ENCODE assay signal across 20 mouse cellular contexts in the genomic region with DNA sequence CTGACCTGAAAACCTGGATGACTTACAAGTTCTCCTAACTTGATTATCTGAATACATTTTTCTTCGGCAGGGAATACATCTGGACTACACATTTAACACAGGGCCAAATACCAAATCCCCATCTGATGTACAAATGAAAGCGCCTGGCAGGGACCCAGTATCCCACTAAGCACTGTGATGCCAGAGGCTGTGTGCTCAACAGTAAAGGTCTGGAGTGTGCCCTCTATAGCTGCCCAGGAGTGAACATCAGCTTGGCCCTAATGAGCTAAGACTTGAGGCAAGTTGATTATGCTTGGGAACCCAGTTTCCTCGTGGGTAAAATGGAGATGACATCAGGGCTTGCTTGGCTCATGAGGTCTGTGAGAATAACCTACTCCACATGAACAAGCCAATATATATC. TPM values are rescaled to one million over a fixed set of nuclear protein-coding genes. Genes with fewer than 3 reads are reported as not detected.
DNase-seq lines count a peak whose midpoint lies in the region; TF ChIP-seq lines count a peak whose summit lies in the region.
"Had no signal": no experiment of that assay in that cellular context is flagged by ENCODE, and none has a peak within 500 bp of the region (broad histone marks: within the 10 kb centered on the region; RNA-seq: fewer than 3 reads in every experiment).

No protein-coding gene starts in this region.

- peaks cover 58% of the 10 kb centered on the region for H3K4me1 ChIP-seq in cerebellum, adult 2 months (ENCODE audit: control insufficient read depth, insufficient read depth, low read length)

- no peak for TF ChIP-seq CTCF in cerebellum, adult 2 months (IDR thresholded peaks at IDR 0.05; ENCODE audit: borderline replicate concordance, insufficient read depth, low read depth, low read length)

- WGBS in cerebellum, adult 2 months, result 21% methylated on average over 3 of the region's 3 CpGs

- intact Hi-C loops in left cerebral cortex, postnatal 4 days (cut with DNase I), result no loop called here
- intact Hi-C loops in left cerebral cortex, postnatal 14 days (cut with DNase I), result no loop called here

- TF ChIP-seq POLR2A in cerebellum, adult 2 months (IDR thresholded peaks at IDR 0.05; ENCODE audit: borderline replicate concordance, insufficient read depth, low read length), result no peak

- DNase-seq in cerebellum, adult 2 months, result peak in 1 of 2 experiments; percentile 36
- no peak for DNase-seq in cerebellum, postnatal 4 days (ENCODE audit: low spot score in 2 of 2)
- DNase-seq in left cerebral cortex, postnatal 4 days, result peak; percentile 40
- no peak for DNase-seq in left cerebral cortex, postnatal 14 days (ENCODE audit: low spot score in 2 of 2)
- peak; percentile 8 for DNase-seq in NIH3T3 (ENCODE audit: low read depth)
- DNase-seq in cerebellum, postnatal 25 days, result peak; percentile 52 to 59
- DNase-seq in spleen, postnatal 4 days (ENCODE audit: low spot score in 2 of 2), result no peak
- no peak for DNase-seq in retina, postnatal 1 day
- DNase-seq: gastrocnemius, postnatal 25 days; heart, adult 18-20 months; heart, postnatal 10 days; kidney, postnatal 4 days; layer of hippocampus, adult 9-11 months; lung, adult 18-20 months; lung, postnatal 14 days; right cerebral cortex, postnatal 14 days had no signal

- H3K27ac ChIP-seq in cerebellum, adult 2 months (ENCODE audit: insufficient read depth, low read length), result peak overlapping the region; percentile 35
- H3K27ac ChIP-seq: forebrain, embryonic 12.5 days; liver, embryonic 12.5 days had no signal

- no peaks in the 10 kb centered on the region for H3K27me3 ChIP-seq in cerebellum, adult 2 months (ENCODE audit: control insufficient read depth, insufficient read depth, low read length)
- H3K27me3 ChIP-seq: heart, embryonic 12.5 days; liver, embryonic 12.5 days had no signal

- H3K4me3 ChIP-seq in cerebellum, adult 2 months (replicated peaks; ENCODE audit: insufficient read depth, low read depth, low read length), result no peak overlapping the region
- H3K4me3 ChIP-seq: erythroblast, embryonic 14.5 days; forebrain, embryonic 12.5 days; heart, embryonic 12.5 days; liver, embryonic 12.5 days had no signal

RNA-seq across cellular contexts. Expression of a gene that starts 10.1 kb away (rescaled TPM):
- polyA plus RNA-seq in cerebellum, adult 2 months (2012; rRNA removed), result 10.2 and 12.6 TPM in 2 replicates
- 10 to 100 TPM in 1 of 2 experiments, 1 to 10 TPM in 1; 8.8 to 12.7 TPM for total RNA-seq in left cerebral cortex, postnatal 4 days (2021)
- total RNA-seq in left cerebral cortex, postnatal 14 days (2021), result 10 to 100 TPM in 1 of 2 experiments, 1 to 10 TPM in 1; 8.4 to 11.3 TPM

Comparison
In these comparisons a context has a peak if more than half of its experiments do, and no peak if none do; other contexts are left out.
1. DNase-seq: peak in left cerebral cortex, postnatal 4 days (single experiment), NIH3T3 (single experiment) and cerebellum, postnatal 25 days (2 of 2); none in cerebellum, postnatal 4 days (0 of 2), left cerebral cortex, postnatal 14 days (0 of 2), spleen, postnatal 4 days (0 of 2) and retina, postnatal 1 day (single experiment).